Mouse (Mus musculus): ENCODE measurements around the gene Arhgef40. TPM values are rescaled to one million over a fixed set of nuclear protein-coding genes. Genes with fewer than 3 reads are reported as not detected.

Arhgef40 gene
- total RNA-seq (2021), result 10 to 100 TPM; 27.9 to 32.2 TPM
- long read RNA-seq, experiment 1, full-length matches to known transcripts, result 5 of 26 reads
- long read RNA-seq, experiment 1, partial matches to known transcripts, result 14 of 26 reads
- long read RNA-seq, experiment 1, other reads (novel, unspliced or antisense), result 7 of 26 reads
- long read RNA-seq, experiment 2, full-length matches to known transcripts, result 3 of 22 reads
- long read RNA-seq, experiment 2, partial matches to known transcripts, result 12 of 22 reads
- long read RNA-seq, experiment 2, other reads (novel, unspliced or antisense), result 7 of 22 reads

- DNase-seq (ENCODE audit: low spot score in 2 of 2), result peak; percentile 59 to 65
- no peak for TF ChIP-seq CTCF (conservative IDR thresholded peaks at IDR 0.05)
- peak within 1 kb of the TSS; percentile 90 for H3K27ac ChIP-seq
- H3K4me3 ChIP-seq, result peak within 1 kb of the TSS; percentile 69
Measured at GRCm38 (mm10) chr14:51984247-51985231, at the start of gene Arhgef40. Gene Arhgef40, plus strand, starts transcription at chr14:51984719.

- no peak for TF ChIP-seq CTCF (conservative IDR thresholded peaks at IDR 0.05)
- Histone ChIP-seq H3K27ac (no peak overlapping the region), H3K4me3 (no peak overlapping the region)
- no peak for DNase-seq (ENCODE audit: low spot score in 2 of 2)
Measured at GRCm38 (mm10) chr14:51939005-51939404, 45.5 kb upstream of the Arhgef40 start.

- no peak for TF ChIP-seq CTCF (conservative IDR thresholded peaks at IDR 0.05)
Measured at GRCm38 (mm10) chr14:51940944-51941560, 43.5 kb upstream of the Arhgef40 start.

GRCm38 (mm10) chr14:51941577-51941976 is 42.9 kb upstream of the Arhgef40 start:
- Histone ChIP-seq H3K4me3 (no peak overlapping the region), H3K27ac (no peak overlapping the region)
- no peak for DNase-seq (ENCODE audit: low spot score in 2 of 2)
- no peak for TF ChIP-seq CTCF (conservative IDR thresholded peaks at IDR 0.05)

More at GRCm38 (mm10) chr14:51940944-51941560, 43.5 kb upstream of the Arhgef40 start:
- Histone ChIP-seq H3K4me3 (no peak overlapping the region), H3K27ac (no peak overlapping the region)
- no peak for DNase-seq (ENCODE audit: low spot score in 2 of 2)

GRCm38 (mm10) chr14:51942236-51942635 is 42.3 kb upstream of the Arhgef40 start:
- TF ChIP-seq CTCF (conservative IDR thresholded peaks at IDR 0.05), result no peak
- Histone ChIP-seq H3K4me3 (no peak overlapping the region), H3K27ac (no peak overlapping the region)
- DNase-seq (ENCODE audit: low spot score in 2 of 2), result no peak

GRCm38 (mm10) chr14:51943336-51943735 is 41.2 kb upstream of the Arhgef40 start:
- TF ChIP-seq CTCF (conservative IDR thresholded peaks at IDR 0.05), result no peak
- Histone ChIP-seq H3K4me3 (no peak overlapping the region), H3K27ac (no peak overlapping the region)
- DNase-seq (ENCODE audit: low spot score in 2 of 2), result no peak

GRCm38 (mm10) chr14:51960316-51960715 is 24.2 kb upstream of the Arhgef40 start:
- H3K27ac ChIP-seq, result no peak overlapping the region
- TF ChIP-seq CTCF (conservative IDR thresholded peaks at IDR 0.05), result no peak
- DNase-seq (ENCODE audit: low spot score in 2 of 2), result no peak
- H3K4me3 ChIP-seq, result no peak overlapping the region

GRCm38 (mm10) chr14:51967400-51967799 is 17.1 kb upstream of the Arhgef40 start:
- TF ChIP-seq CTCF (conservative IDR thresholded peaks at IDR 0.05), result no peak
- no peak for DNase-seq (ENCODE audit: low spot score in 2 of 2)

GRCm38 (mm10) chr14:51979252-51979651 is 5.3 kb upstream of the Arhgef40 start:
- no peak overlapping the region for H3K27ac ChIP-seq
- no peak for TF ChIP-seq CTCF (conservative IDR thresholded peaks at IDR 0.05)
- no peak overlapping the region for H3K4me3 ChIP-seq
- no peak for DNase-seq (ENCODE audit: low spot score in 2 of 2)

More at GRCm38 (mm10) chr14:51967400-51967799, 17.1 kb upstream of the Arhgef40 start:
- Histone ChIP-seq H3K4me3 (no peak overlapping the region), H3K27ac (no peak overlapping the region)

GRCm38 (mm10) chr14:51983251-51983650 is 1.3 kb upstream of the Arhgef40 start:
- no peak for DNase-seq (ENCODE audit: low spot score in 2 of 2)
- no peak overlapping the region for H3K27ac ChIP-seq
- no peak overlapping the region for H3K4me3 ChIP-seq
- peak; percentile 47 for TF ChIP-seq CTCF (conservative IDR thresholded peaks at IDR 0.05)

- peak overlapping the region; percentile 69 for H3K4me3 ChIP-seq
- TF ChIP-seq CTCF (conservative IDR thresholded peaks at IDR 0.05), result no peak
- peak overlapping the region; percentile 90; the same call in 1 of the 2 replicates for H3K27ac ChIP-seq
- no peak for DNase-seq (ENCODE audit: low spot score in 2 of 2)
Measured at GRCm38 (mm10) chr14:51983855-51984246, 668 bp upstream of the Arhgef40 start.

GRCm38 (mm10) chr14:51985301-51986152 is 1.0 kb downstream of the Arhgef40 start:
- H3K4me3 ChIP-seq, result peak overlapping the region; percentile 69
- no peak for TF ChIP-seq CTCF (conservative IDR thresholded peaks at IDR 0.05)
- peak; percentile 54 to 77 for DNase-seq (ENCODE audit: low spot score in 2 of 2)

More at GRCm38 (mm10) chr14:51985301-51986152, 1.0 kb downstream of the Arhgef40 start:
- peak overlapping the region; percentile 90 for H3K27ac ChIP-seq

Measured in layer of hippocampus, adult 2 months (tissue).